Mouse (Mus musculus) spleen, embryonic (tissue): ENCODE measurements around the gene Akap2.

Experiments
- CTCF ChIA-PET: fragments of 350-600 bp; sonication (Branson Sonifier 250); formaldehyde crosslinking; loops from one replicate; lab custom pipeline; 2022; lab: Charles Lee

Akap2 gene

GRCm38 (mm10) chr4:57788709-57789108 is 71.3 kb downstream of the Akap2 start:
- CTCF ChIA-PET, result interaction anchor here (1.3 kb wide), 1 partner anchor 113 kb away, joined by 5 read pairs; no protein-coding TSS in a partner anchor

DNA sequence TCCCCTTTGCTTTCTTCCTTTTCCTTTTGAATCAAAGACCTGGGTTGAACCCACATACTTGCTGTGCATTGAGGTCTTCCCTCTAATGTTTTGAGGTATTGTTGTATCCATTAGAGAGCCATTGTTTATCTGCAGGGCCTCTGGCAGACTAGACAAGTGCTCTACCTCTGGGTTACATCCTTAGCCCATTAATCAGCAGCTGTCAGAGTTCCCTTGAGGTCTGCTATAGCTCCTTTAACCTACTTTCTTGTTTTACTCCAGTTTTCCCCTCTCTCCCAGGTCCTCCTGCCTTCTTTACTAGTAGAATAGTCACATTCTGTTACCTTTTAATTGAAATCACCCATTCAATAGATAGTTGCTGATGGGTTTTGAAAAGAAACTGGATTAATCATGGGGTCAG is 71.7 kb downstream of the Akap2 start:
- CTCF ChIA-PET, result interaction anchor here (0.8 to 1.3 kb wide), 2 partner anchors 91 to 114 kb away, joined by 5 read pairs; no protein-coding TSS in a partner anchor

GRCm38 (mm10) chr4:57793989-57794388 is 76.5 kb downstream of the Akap2 start:
- CTCF ChIA-PET, result no interaction called here

- CTCF ChIA-PET, result no interaction called here
Measured at GRCm38 (mm10) chr4:57794547-57794946, 77.1 kb downstream of the Akap2 start.

GRCm38 (mm10) chr4:57797548-57798285 is 80.3 kb downstream of the Akap2 start:
- CTCF ChIA-PET, result interaction anchor here (0.6 to 0.7 kb wide), 2 partner anchors 15 to 125 kb away, joined by 3 to 4 read pairs; no protein-coding TSS in a partner anchor

- CTCF ChIA-PET, result interaction anchor here (0.6 kb wide), 1 partner anchor 126 kb away, joined by 3 read pairs; no protein-coding TSS in a partner anchor
Measured at GRCm38 (mm10) chr4:57798286-57799018, 81.0 kb downstream of the Akap2 start.

DNA sequence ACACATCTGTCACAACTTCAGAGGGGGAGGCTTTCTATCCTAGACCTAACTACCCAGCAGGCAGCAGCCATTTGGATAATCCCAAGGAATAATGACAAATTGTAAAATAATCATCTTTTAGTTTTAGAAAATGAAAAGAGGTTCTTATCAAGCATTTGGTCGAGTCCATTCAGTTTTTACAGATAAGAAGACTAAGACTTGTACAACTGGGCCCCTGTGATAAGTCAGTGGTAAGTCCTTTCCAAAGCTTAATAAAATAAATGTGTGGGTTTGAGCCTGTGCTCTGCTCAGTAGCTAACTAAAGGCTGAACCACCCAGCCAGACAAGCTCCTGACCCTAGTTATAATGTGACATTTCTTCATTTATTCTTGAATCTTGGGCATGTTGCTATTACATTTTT is 81.8 kb downstream of the Akap2 start:
- CTCF ChIA-PET, result no interaction called here

DNA sequence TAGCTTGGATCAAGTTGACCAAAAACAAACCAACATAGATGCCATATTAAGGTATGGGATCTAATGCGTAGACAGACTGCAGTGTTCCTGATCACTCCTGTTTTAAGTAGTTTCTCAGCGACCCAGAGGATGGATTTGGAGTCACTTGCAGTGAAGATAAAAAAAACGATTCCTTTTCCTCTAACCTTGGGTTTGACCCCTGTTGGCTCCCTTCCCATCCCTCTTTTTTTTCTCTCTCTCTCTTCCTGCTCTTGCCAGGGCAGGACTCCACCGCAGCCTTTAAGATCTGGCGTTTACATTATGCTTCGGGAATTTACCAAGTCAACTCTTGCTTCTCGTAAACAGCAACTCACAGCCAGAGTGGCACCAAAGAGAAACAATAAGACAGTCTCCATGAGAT is 83.8 kb downstream of the Akap2 start:
- CTCF ChIA-PET, result no interaction called here

- CTCF ChIA-PET, result no interaction called here
Measured at GRCm38 (mm10) chr4:57801986-57802385, 84.5 kb downstream of the Akap2 start.

- CTCF ChIA-PET, result no interaction called here
Measured at GRCm38 (mm10) chr4:57802411-57802810, 85.0 kb downstream of the Akap2 start.

DNA sequence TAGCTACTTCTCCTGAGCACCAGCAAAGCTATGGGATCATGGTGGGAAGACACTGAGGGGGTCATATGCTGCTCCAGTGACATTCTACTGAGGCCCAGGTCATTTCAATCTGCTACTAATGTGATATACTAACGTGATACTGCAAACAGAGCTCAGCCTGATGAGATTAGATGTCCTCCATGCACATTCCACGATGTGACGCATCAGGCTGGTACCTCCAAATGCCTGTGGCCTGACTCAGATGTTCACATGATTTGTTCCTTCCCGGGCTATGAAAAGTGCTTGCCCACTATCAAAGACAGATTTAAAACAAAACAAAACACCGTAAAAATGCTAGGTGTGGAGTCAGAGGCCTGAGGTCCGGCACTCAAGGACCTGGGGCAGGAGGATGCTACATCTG is 87.4 kb downstream of the Akap2 start:
- CTCF ChIA-PET, result no interaction called here

GRCm38 (mm10) chr4:57809449-57809848 is 92.0 kb downstream of the Akap2 start:
- CTCF ChIA-PET, result interaction anchor here (0.6 kb wide), 2 partner anchors 12 to 30 kb away, joined by 7 to 8 read pairs; no protein-coding TSS in a partner anchor

- CTCF ChIA-PET, result interaction anchor here (0.7 kb wide), 1 partner anchor 9 kb away, joined by 9 read pairs; no protein-coding TSS in a partner anchor
Measured at GRCm38 (mm10) chr4:57812075-57812474, 94.6 kb downstream of the Akap2 start.

DNA sequence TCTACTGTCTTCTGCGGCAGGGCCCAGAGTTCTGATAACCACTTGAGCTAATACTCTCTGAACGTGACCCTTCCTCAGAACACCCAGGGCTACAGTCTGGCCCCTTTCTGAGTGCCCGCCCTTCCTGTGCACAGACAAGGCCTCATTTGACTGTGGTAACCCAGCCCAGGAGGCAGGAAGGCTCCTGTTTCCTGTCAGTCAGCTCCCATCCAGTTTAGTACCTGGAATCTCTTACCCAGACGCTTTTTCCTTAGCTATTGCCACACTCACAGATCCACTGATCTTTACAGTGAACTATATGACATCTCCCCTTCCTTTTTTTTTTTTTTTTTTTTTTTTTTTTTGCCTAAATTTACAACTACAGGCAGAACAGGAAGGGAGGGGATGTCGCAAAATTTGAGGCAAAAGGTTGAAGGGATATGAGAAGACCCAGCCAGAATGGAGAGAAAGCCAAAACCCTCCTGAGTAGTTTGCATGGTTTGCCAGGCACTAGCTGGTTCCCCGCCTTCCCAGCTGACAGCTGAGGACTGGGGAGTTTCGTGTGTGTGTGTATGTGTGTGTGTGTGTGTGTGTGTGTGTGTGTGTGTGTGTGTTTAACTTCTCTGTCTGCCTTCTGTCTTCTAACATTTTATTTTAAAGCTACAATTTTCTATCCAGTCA is 95.6 kb downstream of the Akap2 start:
- CTCF ChIA-PET, result interaction anchor here (0.6 to 0.7 kb wide), 6 partner anchors 27 to 344 kb away, joined by 3 to 7 read pairs (median 4); no protein-coding TSS in a partner anchor

DNA sequence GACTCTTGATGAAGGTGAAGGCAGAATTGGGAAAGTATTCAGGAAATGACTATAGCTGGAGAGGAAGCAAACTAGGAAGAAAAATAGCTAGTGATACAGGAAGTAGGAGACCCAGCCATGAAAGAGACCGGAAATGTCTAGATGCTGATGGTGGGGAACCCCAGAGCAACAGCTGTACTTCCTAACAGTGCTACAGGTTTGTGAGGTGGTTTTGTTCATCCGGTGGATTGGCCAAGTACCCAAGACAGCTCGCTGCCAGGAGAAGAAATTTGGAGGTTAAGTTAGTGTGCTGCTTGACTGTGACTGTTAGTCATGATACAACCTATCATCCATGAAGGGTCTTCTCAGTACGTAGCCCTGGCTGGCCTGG is 96.1 kb downstream of the Akap2 start:
- CTCF ChIA-PET, result interaction anchor here (0.6 to 0.7 kb wide), 3 partner anchors 70 to 344 kb away, joined by 3 to 4 read pairs (median 3); no protein-coding TSS in a partner anchor

DNA sequence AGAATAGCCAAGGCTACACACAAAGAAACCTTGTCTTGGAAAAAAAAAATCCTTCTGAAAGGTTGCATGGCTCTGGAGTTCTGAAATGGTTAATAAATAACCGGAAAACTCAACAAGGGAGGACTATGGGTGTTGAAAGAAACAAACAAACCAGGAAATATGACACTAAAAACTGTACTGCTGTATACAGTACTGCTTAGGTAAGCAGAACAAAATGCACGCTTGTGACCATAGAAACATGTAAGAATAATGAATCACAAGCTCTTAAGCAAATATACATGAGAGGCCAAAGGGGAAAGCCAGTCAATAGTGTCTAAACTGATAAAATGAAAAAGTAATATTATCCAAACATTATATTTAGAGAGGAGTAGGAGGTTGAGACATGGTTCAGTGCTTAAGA is 97.9 kb downstream of the Akap2 start:
- CTCF ChIA-PET, result no interaction called here

GRCm38 (mm10) chr4:57816146-57816545 is 98.7 kb downstream of the Akap2 start:
- CTCF ChIA-PET, result no interaction called here

DNA sequence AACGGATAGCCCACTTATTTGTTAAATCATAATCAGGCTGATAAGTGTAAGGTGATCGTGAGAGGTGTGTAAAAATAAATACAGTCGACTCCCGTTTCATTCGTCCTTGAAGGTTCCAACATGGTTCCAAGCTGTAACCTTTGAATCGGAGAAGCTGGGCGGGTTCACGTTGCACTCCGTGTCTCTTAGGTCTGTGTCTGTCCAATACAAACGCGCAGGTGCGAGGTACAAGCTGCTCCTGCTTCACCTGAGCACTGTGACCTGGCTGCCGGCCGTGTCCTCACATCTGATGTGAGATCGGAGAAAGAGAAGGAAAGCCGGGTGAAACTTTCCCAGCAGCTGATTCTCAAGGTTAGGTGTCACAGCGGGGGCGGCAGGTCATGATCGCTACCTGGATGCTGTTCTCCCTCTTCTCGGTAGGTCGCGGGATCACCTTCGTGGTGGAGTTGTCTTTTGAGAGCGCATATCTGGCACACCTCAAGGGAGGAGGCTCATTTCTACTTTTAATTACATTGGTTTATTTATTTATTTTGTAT is 103.5 kb downstream of the Akap2 start:
- CTCF ChIA-PET, result interaction anchor here (0.5 to 0.7 kb wide), 2 partner anchors 9 to 11 kb away, joined by 7 to 9 read pairs; no protein-coding TSS in a partner anchor

DNA sequence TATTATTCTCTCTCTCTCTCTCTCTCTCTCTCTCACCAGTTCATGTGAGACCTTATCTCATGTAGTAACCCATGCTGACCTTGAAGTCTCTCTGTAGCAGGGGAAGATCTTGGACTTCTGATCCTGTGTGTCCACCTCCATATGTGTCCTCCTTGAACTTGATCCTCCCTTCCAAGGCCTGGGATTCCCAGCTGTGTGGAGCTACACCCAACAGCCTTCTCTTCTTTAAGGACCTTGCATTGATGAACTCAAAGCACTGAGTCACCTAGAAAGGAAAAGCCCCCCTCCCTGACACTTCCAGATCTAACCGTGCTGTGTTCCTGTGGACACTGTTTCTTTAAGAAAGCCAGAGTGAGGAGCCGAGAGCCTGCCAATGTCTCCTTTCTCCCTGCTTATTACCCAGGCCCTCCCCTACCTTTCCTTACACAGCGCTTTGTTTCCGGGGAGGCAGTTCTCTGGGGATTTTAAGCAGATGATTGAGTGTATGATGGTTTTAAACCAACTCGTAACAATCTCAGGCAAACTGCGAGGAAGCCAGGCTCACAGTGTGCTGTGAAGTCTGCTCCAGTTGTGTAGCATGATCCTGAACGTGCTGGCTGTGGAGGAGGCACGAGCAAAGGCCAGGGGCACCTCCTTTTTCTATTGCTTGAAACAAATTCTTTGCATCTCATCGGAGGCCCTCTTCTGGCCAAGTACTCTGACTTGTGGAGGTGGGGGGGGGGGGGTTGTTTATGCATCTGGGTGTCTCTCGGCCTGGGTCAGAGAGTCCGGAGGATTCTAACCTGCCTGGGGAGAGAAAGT is 104.3 kb downstream of the Akap2 start:
- CTCF ChIA-PET, result interaction anchor here (0.7 to 0.8 kb wide), 3 partner anchors 8 to 14 kb away, joined by 7 to 41 read pairs (median 23); no protein-coding TSS in a partner anchor

GRCm38 (mm10) chr4:57822641-57823040 is 105.2 kb downstream of the Akap2 start:
- CTCF ChIA-PET, result interaction anchor here (0.6 to 0.8 kb wide), 4 partner anchors 8 to 148 kb away, joined by 4 to 41 read pairs (median 14); no protein-coding TSS in a partner anchor
